Mouse (Mus musculus): ENCODE results near the gene Sema4b.

Sema4b gene

DNA sequence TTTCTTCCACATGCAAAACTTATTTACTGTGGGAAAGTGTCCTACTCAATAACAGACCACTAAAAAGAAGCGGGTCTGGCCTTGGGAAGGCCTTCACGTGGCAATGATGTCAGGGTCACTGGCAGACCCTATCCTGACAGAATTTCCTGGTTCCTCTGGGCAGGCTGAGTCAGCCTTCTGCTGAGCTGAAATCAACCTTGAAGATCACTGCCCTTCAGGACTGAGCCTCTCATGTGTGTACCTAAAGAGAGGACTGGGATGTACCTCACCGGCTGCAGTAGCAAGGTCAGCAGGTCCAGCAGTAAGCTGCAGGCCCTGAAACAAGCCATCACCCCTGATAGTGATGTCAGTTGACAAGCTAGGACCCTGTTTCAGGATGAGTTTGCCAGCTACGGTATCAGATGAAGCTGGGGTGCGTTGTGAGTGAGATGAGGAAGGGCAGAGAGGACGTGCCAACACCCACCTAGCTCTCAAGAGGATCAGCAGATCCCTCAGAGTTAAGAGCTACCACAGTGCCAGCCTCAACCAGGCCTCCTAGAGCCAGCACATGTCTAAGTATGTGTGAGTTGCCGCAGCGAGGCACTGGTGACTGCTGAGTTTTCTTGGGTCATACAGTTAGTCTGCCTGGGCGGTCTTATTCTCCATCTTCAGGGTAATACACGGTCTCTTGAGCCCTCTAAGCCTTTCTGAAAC lies 8.5 kb upstream of the Sema4b start:
- no peak for DNase-seq

DNA sequence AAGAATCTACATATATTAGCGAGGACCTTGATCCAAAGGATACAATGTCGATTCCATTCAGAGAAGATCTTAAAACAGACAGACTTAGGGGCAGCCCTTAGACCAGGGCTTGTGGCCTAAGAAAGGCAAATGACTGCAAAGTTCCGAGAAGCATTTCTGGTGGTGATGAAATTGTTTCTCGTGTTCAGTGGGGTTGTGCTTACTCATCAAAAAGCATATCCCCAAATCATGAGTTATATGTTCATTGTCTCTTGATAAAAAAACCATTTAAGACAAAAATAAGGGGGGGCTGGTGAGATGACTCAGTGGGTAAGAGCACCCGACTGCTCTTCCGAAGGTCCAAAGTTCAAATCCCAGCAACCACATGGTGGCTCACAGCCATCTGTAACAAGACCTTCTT lies 7.3 kb upstream of the Sema4b start:
- no peak for DNase-seq

DNA sequence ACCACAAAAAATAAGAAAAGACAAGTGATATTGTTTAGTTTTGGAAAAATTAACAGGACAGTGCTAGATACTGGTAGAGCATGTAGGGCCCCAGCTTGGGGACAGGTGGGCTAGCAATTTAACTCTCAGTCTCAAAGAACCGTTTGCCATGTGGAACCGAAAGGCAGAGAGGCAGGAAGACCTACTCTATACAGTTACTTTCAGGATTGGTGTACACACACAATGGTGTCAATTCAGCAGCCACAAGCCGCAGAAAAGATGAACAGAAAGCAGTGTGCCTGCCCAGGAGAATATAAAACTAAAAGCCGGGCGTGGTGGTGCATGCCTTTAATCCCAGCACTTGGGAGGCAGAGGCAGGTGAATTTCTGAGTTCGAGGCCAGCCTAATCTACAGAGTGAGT lies 6.9 kb upstream of the Sema4b start:
- DNase-seq = no peak

DNA sequence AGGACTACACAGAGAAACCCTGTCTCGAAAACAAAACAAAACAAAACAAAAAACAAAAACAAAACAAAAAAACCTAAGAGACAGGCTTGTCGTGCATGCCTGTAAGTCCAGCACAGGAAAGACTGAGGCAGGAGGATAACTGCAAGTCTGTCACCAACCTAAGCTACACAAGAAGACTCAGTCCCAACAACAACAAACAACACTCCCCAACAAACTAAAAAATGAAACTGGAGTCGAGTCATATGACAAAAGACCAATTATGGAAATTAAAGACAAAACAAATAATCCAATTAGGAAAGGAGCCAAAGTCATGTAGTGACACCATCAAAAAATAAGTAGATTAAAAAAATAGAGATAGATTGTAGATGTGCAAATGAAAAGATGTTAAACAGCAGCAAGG lies 6.4 kb upstream of the Sema4b start:
- DNase-seq = no peak

DNA sequence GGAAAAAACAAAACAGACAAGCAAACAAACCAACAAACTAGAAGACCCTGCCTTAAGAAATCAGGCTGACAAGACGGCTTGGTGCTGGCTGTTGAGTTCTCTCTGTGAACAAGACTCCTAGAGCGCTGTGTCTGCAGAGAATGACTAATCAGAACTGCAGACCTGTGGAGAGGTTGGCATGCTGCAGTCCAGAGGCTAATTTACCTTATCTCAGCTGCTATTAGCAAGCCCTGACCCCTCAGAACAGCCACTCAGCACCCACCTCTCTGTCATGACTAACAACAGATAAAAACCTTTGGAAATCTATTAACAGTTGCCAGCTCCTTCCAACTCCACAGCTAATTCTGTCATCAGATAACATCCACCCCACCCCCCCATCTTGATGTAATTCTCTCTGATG lies 5.6 kb upstream of the Sema4b start:
- DNase-seq = no peak

DNA sequence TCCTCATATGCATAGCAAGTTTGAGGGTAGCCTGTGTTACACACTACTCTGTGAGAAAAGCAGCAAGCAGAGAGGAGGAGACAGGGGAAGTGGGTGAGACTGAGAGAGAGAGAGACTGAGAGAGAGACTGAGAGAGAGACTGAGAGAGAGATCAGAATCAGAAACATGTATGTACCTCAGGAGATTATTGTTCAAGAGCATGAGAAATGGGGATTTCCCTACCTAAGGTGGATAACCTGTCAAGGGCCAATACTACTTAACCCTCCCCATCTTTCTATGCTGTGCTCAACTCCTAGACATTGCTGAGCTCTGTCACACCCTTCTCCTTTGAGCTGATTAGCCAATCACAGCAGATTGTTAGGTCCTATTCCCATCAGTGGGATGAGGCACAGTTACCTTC lies 4.5 kb upstream of the Sema4b start:
- DNase-seq = no peak

DNA sequence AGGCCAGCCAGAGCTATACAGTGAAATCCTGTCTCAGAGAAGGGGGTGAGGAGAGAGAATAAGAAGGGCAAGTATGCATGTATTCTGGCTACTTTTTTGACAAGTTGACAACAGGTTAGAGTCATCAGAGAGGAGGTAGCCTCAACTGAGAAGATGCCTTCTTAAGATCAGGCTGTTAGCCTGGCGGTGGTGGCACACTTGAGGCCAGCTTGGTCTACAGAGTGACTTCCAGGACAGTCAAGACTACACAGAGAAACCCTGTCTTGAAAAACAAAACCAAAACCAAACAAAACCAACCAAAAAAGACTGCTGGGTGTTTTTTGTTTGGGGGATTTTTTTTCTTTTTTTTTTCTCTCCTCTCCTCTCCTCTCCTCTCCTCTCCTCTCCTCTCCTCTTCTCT lies 3.2 kb upstream of the Sema4b start:
- no peak for DNase-seq

DNA sequence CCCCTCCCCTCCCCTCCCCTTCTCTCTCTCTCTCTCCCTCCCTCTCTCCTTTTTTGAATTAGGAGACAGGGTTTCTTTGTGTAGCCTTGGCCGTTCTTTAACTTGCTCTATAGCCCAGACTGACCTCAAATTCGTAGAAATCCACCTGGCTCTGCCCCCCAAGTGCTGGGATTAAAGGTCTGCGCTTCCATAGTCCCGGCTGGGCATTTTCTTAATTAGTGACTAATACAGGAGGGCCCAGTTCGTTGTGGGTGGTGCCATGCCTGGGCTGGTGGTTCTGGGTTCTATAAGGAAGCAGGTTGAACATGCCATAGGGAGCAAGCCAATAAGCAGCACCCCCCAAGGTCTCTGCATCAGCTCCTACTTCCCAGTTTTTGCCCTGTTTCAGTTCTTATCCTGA lies 2.7 kb upstream of the Sema4b start:
- DNase-seq = no peak

DNA sequence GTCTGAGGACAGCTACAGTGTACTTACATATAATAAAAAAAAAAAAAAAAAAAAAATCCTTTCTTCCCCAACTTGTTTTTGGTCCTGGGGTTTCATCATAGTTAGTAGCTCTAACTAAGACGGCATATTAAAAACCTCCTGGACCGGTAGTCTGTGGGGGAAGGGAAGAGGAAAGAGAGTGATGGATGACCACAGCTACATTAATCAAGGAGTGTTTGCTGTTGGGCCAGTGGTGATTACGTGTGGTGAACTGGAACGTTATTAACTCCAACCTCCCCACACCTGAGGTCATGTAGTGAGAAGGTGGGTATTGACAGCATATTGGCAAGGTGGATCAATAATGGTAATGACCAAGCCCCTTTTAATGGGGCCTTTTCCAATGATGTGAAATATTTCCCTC lies 2.1 kb upstream of the Sema4b start:
- no peak for DNase-seq

DNA sequence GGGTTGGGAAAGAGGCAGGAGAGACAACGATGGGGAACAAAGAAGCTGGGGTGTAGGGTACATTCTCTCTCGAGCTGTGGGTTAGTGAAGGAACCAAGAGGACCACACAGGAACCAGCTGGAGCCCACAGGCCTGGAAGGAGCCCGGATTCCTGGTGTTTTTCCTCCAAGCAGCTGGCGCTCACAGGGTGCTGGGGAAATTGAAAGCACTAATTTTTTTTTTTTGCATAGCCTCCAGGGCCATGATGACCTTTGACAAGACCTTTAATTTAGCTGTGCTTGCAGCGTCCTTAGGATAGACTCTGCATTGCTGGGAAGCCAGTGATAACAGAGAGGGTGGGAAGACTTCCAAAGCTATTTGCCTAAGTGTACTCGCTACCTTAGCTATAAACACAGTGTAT lies 1.7 kb upstream of the Sema4b start:
- DNase-seq = no peak

DNA sequence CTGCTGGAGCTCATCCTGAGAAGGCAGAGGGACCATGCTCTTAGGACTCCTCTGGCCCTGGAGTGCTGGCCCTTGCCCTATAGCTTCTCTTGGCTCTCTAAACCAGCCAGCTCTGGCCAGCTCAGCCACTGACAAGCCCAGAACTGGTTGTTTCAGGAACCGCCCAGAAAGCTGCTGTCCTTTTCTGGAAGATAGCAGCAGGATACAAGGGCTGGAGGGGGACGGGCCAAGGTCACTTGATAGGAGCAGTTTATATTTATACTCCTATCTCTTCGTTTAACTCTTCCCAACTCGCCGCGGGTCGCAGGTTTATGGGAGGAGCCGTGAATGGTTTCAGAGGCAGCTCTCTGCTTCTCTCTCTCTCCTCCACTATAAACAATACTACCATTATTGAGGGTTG lies 620 bp upstream of the Sema4b start:
- no peak for DNase-seq

DNA sequence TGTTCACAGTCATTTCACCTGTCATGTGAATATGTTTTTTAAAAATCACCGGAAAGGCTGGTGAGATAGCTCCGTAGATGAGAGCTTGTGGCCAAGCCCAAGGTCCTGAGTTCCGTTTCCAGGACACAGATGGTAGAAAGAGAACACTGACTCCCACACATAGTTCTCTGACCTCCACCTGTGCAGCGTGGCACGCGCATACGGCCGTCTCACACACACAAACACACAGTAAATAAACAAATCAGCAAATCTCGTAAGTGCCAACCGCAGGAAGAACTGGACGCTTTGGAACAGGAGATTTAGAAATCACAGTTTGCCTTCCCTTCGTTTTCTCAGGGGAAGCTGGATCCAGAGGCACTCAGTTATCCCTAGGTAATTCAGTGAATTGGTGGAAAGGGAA lies 860 bp downstream of the Sema4b start:
- no peak for DNase-seq

DNA sequence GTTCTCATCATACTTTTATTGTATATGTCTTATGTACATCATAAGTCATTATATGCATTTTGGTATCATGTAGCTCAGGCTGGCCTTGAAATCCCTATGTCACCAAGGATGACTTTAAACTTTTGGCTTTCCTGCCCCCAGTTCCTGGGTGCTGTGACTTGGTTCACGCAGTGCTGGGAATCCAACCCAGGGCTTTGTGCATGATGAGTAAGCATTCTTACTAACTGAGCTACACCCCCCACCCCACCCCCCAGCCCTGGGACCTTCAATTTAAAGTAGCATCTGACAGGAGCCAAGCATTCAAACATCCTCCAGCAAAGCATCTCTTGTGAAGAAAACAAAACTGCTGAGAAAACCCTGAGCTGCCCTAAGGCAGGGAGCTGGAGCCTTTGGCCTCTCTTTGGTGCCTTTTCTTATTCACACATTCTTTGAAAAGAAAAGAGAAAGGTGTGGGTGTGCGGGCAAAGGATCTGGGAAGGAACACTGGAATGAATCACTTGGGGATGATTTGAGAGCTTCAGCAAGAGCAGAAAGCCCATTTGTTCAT lies 2.0 kb downstream of the Sema4b start:
- DNase-seq = no peak

DNA sequence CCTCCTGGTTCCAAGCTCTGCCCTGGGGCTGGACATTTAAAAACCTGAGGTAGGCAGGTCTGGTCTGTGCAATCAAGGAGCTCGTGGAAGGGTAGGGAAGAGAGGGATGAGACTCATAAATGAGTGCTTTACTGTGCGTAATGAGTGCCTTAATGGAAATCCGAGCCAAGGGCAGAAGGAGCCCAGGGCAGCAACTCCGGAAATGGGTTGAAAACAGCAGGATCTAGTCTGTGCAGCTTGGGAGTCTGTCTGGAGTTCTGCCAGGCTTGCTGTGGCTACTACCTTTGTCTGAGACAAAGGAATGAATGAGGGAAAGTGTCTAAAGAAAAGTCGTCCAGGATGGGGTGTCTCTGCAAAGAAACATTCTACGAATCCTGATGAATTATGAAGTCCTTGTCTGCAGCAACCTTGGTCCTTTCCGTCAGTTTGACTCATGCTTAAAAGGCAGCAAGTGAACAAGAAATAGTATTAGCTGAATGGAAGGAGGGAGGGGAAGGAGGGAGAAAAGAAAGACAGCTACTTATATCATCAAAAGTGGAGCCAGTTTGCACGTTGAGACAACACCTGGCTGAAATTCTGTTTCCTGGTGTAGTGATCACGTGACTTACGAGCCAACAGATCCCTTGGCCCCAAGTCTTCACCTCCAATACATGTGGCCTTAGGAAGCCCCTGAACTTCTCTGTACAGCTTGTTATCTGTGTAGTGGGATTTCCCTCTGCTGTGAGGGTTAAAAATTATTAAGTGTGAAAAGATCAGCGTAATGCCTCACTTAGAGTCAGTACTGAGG lies 2.7 kb downstream of the Sema4b start:
- no peak for DNase-seq

DNA sequence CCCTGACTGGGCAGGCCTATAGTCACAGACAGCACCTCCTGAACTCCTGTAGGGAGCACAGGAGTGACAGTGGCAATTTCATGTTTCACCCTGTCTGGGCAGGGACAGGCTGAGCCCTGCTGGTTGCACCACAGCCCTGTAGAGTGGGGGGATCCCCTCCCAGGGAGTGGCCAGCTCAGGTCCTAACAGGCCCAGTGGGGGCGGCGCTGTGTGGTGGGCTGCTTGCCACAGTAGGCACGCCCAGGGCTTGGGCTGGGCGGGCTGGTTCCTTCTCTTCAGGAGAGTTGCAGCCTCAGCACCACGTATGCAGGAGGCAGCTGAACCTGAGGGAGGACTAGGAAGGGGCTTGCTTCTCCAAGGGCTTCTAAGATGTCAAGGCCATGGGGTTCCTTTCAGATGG lies 4.8 kb downstream of the Sema4b start:
- peak; percentile 92 for DNase-seq

DNA sequence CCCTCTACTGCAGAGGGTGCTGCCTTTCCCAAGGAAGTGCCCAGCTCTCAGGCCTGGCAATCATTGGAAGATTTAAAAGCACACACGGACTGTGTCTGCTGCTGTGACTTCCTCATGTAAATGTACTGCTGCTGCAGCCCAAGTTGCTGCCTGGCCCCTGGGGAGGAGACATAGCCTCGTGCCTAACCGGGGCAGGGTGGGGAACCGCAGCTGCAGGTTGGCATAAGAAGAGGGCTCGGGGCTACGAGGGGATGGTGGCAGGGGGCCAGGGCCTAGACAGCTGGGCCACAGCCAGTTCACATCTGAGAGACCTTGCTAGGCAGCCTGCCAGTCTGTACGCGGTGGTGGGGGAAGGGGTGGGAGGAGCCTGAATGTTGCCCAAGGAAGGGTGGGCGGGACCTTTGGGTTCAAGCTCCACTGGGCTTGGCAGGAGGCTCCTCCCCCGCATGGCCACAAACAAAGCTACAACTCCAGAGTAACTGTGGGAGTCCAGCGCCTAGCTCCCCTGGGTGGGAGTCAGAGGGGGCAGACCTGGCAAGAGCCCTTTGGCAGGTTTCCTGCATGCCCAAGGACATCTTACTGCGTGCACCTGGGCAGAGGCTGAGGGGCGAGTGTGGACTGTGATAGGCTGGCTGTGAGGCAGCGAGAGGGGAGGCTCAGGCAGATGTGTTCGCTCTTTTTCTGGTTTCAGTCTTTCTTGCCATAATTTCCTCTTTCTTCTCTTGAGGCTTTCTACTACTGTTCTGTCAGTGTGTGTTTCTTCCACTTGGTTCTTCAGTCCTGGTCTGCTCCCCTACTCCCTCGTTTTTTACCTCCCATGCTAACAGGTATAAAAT lies 5.8 kb downstream of the Sema4b start:
- DNase-seq = peak; percentile 95

DNA sequence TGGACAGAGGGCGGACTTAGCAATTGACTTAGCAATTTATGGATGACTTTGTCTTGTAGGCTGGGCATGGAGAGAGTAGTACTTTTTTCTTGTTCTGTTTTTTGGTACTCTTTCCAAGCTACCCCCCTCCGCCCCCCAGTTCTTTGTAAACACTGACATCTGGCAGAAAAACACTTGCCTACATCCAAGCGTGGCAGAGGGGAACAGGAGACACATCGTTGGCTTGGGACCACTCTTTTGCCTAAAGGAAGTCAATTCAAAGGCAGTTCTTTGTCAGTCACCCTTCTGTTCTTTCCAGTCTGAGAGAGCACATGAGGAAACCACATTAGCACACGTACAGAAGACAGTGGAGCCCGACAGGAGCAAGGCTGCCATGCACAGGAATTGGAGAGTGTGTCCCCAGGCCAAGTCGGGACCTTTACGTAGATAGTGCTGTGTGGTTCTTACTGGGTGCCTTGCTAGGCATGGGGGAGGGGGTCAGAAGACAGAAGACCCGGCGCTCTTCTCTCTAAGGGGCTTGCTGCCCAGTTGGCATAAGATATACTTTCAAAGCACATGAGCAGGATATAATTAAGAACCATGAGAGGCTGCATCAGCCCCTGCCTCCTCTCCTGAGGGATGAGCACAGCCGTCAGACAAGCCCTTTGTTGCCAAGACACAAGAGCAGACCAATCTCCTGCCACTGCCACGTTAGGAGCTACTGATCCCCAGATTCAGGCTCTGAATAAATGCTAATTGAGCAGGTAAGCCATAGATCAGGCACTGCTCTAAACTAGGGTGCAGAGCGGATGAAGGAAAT lies 7.5 kb downstream of the Sema4b start:
- DNase-seq = no peak

DNA sequence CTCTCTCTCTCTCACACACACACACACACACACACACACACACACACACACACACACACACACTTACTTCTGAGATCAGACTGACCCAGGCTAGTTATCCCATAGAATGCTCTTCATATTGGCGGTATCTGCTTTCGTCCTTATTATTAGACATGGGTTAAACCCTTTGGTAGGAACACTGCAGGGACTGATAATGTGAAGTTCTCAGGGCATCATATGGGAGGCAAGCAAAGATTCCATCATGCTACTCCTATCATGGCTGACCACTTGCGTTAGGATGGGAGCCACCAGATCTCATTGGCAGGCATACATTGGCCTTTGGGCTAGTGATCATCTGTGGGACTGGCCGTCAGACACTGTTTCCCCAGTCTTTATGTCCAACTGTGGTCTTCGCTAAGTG lies 8.5 kb downstream of the Sema4b start:
- no peak for DNase-seq

DNA sequence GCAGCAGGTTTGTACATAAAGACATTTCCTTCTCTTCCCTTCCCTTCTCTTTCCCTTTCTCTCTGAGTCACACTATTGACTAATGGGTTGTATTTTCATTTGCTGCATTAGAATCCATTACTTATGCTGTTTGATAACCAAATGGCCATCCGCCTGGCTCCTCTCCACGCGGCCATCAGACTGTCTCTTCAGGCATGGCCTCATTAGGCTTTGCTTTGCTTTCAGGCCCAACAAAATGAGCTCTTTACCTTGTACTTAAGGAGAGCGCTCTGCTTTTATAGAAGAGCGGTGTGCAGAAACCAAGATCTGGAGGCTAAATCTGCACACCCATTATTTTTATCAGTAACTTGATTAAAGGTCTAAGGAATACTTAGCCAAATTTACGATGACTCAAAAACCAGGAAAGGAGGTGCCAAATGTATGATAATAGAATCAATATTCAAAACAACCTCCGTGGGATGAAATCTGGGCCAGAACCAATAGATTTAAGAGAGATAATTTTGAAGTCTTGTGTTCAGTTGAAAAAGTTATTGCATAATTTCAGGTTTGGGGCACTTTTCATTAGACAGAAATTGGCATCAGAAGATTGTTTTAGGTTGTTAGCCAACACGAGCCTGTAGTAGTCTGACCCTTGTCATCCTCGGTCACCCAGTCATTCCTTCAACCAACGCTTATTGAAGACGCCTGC lies 9.1 kb downstream of the Sema4b start:
- no peak for DNase-seq

DNA sequence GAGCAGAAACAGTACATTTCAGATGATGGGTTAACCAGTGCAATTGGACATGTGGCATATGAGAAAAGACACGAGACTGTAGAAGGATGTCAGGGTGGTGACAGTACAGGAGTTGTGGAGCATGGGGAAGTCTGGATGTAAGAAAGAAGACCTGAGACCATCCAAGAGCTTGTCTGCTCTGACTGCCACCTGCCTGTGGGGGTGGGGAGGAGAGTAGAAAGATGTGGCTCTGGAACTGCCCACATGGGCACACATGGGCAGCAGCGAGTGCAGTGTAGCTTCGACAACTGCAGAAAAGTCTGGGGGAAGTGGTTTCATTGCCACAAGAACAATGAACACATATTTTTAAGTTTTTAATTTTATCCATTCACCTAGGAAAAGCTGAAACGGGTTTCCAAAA lies 10.7 kb downstream of the Sema4b start:
- no peak for DNase-seq

DNA sequence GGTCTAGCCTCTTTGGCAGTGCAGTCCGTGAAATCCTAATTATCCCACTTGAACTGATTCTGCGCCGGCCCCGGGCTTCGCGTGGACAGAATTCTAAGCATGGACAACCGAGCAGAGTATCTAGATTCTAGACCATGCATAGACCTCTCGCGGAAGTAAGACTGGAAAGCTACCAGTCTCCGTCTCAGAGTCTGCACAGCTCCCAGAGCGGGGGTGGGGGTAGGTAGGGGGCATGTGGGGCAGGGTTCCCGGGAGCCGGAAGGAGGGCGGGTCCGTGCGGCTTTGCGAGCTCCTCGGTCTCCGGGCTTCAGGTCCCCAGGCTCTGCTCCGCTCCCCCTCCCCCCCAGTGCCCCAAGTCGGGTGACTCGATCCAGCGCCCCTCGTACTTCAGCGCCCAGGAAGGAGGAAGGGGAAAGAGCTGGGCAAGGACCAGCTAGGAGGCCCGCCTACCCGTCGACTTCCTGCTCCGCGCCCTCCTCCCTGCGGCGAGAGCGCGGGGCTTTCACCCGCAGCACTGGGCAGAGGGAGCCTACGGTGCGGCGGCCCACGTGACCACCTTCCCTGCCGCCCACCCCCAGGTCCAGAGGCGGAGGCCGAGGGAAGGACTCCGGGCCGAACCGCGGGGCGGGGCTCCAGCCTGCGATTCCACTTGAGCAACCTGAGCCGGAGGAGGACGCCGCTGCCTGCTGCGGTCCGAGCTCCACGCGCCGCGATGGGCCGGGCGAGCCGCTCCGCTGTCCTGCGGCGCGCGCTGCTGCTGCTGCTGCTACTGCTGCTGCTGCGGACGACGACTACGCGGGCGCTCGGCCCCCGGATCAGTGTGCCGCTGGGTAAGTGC lies 11.5 kb downstream of the Sema4b start:
- DNase-seq = peak; percentile 87
